Mouse (Mus musculus) regulatory T cell (primary cell): ENCODE data around the gene Fads1.

Source experiments
- in situ Hi-C: fragments of 300-600 bp; cut with MboI, MseI; formaldehyde crosslinking; loops from one replicate; pipeline ENCODE4 v1.15.1; 2025; ENCODE audit warnings: high pct_unique_total_duplicates

Fads1 gene

DNA sequence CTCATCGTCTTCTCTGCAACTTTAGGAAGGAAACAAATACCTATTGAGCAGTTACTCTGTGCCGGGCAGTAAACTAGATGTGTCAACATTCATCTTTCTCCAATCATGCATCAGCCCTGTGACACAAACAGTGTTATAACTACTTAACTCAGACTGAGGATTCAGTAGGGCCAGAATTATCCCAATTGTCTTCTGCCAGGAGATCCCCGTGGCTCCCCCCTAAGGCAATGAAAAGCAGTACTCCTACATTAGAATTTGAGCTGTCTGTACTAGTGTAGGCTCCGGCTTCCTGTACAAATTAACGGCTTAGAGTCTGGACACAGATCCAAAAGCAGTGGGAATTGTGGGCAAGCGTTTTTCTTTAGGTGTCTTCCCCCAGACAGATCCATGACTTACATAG is 22.4 kb downstream of the Fads1 start:
- in situ Hi-C loops = loop anchor here (5.0 kb wide), 1 partner anchor 103 kb away; the partner anchor contains the start of gene Fads2

DNA sequence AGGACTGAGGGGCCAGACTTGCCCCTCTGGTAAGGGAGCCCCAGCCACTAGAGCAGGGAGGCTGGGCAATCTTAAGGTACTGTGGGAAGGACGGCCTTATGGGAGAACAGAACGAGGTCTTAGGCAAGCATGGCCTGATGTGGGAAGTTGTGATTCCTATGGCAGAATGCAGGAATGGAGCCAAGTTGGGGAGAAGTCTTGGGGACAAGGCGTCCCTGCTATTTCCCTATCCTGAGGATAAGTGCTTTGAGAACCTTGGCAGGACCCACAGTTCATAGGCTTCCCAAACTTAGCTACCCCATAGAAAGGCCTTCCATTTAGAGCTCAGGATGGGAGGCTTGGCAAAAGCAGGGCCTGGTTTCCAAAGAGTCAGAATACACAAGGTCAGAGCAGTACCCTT is 26.2 kb downstream of the Fads1 start:
- in situ Hi-C loops = loop anchor here (5.0 kb wide), 1 partner anchor 107 kb away; the partner anchor contains the start of gene Fads2

DNA sequence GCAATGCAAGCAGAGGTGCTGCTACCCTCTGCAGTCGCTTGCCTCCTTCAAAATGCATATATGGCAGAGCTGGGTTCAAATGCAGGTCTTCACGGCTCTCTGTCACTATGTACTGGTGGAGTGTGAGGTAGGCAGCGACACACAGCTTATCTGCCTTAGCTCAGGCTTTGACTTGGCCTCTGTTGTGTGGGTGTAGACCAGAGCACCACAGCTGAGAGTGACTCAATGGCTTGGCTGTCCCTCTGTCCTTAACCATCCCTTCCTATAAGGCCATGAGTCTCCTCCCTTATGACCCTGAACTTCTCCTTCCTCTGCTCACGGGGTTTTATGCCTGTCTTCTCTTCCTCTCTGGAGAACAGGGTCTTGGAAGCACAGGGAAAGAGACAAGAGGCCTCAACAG is 28.2 kb downstream of the Fads1 start:
- in situ Hi-C loops = no loop called here

DNA sequence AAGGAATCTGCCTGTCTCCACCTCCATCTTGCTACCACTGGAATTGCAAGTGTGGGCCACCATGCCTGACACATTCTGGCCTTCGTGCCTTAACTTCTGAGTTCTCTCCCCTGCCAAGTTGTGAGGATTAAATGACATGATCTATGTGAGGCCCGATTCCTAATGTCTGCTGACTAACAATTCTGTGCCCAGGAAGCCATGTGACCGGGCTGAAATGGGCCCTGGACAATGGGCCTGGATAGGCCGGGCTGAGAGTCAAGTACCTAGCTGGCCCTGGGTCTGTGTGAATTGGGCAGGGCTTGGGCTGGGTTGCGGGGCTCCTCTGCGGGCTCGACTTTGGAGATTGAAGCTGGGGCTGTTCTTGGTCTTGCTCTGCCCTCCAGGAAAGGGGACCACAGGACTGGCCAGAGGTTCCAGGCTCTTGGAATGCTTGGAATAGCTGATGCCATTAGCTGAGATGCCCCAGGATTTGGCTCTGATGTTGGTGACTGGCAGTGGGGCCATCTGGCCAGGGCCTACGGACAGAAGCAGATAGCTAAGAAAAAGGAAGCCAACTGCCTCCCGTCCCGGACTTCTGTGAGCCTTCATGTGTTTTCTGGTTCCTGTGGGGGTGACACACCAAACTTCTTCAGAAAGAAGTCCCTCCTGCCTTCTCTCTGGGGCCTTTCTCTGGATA is 31.2 kb downstream of the Fads1 start:
- in situ Hi-C loops = no loop called here

DNA sequence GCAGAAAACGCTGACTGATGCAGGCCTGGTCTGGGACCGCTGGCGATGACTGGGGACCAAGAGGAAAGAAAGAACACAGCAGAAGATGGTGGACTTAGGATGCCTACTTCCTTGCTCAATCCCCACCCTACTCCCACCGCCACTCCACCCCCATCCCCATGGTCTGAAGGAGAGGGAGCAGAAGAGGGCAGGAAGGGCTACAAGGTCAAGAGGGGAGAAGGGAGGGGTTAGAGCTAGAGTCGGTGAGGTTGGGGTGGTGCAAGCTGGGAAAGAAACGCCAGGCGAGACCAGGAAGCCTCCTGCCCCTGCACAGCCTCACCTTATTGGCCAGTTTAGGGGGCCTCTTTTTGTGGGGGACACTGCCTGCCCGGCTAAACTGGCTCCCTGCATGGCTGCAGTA is 33.4 kb downstream of the Fads1 start:
- in situ Hi-C loops = no loop called here

DNA sequence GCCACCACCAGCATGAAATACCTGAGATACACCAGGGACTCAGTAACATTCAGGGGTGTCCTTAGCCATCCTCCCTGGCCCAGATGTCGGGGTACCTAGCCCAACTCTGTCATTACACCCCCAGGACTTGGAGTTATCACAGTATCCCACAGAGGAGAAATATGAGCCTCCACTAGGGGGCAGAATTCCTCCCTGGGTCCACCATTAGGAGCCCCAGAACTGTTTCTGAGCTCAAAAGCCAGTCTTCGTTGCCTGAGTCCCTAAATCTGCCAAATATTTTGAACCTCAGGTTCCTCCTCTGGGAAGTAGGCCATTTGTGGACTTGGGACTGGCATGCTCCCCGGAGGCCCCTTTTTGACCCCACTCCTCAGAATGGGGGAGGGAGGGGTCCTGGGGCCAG is 36.4 kb downstream of the Fads1 start:
- in situ Hi-C loops = no loop called here

DNA sequence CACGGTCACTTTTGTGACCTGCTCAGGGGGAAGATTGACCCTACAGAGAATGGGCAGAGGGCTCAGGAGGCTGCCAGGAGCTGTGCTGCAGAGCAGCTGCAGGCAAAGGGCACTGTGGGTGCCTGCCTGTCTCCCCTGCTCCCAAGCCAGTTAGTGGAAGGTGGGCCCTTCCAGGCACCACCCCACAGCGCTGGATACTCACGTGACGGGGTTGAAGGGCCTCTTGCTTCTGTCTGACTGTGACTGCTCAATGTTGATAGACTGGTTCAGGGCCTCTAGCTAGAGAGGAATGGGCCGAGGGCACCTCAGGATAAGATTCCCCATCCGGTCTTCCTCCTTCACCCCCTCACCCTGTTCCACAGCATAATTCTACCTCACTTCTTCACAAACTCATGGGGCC is 36.9 kb downstream of the Fads1 start:
- in situ Hi-C loops = no loop called here

DNA sequence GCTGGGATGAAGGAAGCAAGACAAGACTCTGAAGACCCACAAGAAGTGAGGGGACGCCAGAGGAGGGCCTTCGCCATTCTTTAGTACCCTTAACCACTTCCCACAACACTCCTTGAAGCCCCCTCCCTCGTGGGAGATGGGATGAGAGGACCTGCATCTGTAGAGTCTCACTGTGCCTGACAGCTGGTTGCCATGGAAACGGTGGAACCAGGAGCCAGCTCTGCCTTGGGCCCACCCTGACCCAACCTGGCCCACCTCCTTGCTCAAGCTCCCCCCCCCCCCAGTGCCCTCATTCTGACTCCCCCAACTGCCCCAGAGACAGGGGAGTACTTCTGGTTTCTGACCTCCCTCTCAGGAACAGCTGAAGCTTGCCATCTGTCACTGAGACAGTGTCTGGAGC is 38.9 kb downstream of the Fads1 start:
- in situ Hi-C loops = no loop called here

DNA sequence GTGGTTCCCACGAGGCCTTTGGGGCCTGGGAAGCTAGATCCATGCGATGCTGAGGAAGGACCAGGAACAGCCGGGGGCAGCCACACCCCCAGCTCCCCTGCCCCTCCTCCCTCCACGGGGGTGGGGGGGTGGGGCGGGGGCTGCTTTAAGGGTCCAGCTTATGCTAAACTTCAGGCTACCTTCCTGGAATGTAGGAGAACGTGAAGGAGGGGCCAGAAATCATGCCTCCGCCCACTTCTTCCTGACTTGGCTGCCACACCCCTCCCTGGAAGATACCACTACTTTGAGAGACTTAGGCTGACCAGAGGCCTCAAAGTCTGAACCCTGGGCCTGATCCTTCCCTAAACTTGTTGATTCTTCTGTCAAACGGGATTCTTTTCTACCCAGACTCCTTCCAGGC is 40.0 kb downstream of the Fads1 start:
- in situ Hi-C loops = no loop called here

DNA sequence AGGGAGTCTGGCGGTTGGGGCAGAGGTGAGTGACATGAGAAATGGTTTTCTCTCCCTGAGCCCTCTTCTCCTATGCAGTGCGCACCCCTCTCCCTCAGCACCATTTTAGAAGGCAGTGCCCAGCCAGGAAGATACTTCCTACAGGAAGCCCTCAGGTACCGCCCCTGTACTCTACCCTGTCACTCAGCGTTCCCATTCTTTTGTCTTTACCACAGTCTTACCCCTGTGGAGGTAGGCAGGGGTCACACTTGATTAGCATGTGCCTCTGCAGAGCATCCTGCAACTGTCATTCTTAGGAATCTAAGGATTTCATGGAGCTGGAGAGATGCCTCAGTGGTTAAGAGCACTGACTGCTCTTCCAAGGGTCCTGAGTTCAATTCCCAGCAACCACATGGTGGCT is 40.9 kb downstream of the Fads1 start:
- in situ Hi-C loops = no loop called here

DNA sequence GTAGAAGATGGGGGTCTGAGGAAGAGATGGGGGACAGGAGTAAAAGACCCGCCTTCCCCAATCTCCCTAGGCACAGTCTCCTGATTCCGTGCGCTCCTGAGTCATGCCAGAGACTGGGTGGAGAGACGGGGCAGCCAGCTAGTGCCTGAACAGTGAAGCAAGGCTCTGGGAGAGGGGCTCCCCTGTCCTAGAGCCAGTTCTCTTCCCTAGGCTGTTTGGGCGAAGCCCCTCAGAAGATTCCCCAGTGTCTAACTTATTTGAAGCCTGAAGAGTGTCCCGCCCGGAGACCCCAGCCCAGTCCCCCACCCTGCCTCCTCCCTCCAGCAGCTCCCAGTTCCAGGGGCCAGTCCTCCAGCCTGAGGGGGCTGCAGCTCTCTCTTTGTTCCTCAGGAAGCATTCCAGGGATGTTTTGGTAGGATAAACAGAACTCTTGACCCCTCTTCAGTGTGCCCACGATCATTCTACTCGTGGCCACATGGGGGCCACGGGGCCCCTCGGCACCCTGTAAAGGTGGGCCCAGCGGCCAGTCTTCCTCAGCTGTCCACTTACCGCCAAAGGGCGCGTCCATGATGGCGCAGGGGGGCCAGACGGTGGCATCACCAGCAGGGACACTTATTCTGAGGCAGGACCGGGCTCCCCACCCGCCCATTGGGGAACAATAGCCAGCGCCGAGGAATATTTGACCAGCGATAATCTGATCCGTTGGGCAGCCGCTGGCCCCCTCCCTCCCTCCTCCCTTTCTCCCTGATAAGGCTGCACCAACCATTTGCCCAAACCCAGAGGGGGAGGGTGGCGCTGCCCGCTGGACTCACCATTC is 42.2 kb downstream of the Fads1 start:
- in situ Hi-C loops = no loop called here

DNA sequence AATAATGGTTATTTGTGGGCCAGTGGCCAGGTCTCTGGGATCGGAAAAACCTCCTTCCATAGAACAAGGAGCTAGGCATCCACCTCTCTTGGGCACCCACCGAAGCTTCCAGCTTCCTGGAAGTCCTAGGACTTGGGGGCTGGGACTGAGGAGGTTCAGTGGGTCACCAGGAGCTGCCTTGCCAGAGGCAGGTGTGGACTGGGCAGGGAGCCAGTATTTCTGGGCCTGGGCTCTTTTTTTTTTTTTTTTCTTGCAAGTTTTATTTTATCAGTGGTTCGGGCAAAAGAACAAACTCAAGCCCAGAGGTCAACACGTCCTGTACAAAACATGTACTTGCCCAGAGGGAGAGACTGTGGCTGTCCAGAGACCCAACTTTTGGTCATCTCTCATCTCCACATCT is 43.1 kb downstream of the Fads1 start:
- in situ Hi-C loops = no loop called here

DNA sequence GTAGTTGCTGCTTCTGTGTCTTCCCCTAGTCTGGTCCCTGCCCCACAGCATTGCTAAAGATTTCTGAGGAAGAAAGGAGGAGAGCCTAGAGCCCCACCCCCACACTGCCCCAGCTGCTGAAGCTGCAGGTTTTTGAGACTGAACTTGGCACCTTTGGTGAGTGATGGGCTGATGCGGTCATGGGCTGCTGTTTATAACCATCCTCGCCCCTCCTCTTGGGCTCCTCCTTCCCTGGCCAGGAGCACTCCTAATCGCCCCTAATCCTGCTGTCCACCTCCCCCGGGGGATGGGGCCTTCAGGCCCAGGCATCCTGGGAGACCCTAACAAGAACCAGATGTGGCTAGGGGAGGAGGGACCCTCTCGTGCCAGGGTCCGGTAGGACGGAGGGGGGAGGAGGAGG is 48.3 kb downstream of the Fads1 start:
- in situ Hi-C loops = no loop called here

DNA sequence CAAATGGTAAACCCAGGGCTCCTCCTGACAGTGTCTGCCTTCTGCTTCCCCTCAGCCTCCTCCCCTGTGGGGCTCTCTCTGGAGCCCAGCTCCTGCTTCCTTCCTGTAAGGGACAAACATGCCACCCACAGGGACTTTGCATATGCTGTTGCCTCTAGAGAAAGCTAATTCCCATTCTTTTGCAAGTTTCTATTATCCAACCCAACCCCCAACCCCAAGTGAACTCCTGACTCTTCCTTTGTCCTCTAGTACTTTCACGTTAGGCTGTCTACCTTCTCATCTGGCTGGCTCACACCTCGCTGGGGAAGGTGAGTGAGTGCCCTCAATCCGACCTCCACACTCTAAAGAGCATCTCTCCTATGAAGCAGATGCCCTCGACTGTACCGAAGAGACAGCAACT is 49.2 kb downstream of the Fads1 start:
- in situ Hi-C loops = no loop called here

DNA sequence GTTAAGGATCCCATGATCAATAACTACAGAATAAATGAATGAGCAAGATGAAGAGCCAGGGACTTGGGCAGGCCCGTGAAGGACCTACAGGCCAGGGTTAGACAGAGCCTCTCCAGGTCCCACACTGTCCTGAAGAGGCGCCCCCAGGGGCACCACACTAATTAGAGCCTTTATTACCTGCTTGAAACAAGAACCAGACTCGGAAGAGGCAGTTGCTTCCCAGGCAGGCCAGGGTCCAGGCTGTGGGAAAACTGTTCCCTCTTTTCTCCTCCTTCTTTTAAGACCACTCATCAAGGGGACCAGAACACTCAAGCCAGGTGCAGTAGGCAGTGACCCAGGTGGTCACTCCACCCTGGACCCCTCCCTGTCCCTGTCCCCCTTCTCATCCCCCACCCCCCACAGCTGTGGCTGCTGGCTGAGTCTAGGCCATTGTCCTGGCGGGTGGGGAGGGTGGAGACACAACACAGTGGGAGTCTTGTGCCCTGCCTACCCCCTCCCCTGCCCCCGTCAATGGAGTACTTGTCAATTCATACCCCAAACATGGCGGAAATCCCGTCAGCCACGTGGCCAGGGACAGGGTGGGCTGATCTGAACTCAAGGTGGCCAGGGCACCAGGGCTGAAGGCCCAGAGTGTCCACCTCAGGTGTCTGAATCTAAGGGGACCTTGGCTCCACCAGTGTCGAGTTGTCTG is 49.8 kb downstream of the Fads1 start:
- in situ Hi-C loops = no loop called here

DNA sequence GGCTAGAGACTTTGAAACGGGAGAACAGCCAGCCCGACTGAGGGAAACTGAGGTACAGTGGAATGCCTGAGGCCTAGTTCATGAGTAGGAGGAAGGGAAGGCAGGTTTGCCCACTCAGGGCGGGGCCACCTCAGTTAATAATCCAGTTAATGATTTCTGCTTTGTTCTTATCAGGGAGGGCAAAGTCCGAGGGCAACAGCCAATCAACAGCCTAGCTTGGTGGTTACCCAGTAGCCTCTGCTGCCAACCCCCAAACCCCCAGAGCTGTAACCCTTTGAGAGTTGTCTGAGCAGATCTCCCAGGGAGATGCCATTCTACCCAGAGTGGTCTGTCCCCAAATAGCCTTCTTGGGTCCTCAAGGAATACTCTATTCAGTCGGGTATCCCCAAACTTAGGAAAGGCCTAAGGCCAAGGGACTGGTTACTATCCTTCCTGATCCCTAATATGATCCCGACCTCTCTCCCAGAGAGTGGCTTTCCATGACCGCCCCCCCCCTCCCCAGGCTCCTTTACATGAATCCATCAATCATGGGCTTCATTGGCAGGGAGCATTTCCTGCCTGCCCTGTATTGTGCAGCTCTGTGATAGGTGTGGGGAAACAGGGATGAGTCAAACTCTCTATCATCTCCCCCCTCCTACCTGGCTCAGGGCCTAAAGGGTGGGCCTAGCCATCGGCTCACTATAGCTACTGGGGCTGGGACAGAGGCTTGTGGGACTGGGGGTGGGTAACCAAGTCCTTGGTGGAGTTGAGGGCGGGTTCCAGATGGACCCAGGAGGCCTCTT is 53.3 kb downstream of the Fads1 start:
- in situ Hi-C loops = no loop called here

DNA sequence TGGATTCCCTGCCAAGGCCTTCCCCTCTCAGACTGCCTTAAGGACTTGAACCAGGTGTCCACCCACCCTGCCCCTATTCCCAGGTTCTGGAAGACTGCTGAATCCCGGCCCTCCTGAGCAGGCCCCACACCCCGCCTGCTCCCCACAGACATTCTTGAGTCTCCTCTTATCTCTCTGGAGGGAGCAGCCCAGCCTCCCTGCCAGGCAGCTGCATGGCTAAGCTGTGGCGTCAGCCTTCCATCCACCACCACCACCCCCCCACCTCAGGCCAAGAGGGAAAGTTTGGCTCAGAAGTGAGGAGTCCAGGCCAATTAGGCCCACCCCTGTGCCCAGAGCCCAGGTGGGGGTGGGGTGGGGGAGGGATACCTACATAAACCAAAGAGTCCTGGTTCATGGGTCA is 55.8 kb downstream of the Fads1 start:
- in situ Hi-C loops = no loop called here

DNA sequence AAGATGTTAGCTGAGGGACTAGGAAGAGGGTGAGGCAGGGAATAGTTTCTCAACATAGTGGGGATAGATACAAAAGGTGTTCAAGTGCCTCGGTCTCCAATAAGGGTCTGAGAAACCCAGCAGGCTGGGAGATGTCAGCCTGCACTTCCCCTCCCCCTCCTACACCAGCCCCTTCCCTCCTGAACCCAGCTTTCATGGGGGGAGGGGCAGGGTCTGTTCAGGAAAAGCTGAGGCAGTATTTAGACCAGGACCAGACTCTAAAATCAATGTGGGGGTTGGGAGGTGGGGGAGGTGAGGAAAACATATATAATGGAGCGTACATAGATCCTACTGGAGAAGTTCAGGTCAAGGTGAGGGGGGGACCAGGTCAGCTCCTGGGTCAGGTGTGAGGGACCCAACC is 56.7 kb downstream of the Fads1 start:
- in situ Hi-C loops = no loop called here

DNA sequence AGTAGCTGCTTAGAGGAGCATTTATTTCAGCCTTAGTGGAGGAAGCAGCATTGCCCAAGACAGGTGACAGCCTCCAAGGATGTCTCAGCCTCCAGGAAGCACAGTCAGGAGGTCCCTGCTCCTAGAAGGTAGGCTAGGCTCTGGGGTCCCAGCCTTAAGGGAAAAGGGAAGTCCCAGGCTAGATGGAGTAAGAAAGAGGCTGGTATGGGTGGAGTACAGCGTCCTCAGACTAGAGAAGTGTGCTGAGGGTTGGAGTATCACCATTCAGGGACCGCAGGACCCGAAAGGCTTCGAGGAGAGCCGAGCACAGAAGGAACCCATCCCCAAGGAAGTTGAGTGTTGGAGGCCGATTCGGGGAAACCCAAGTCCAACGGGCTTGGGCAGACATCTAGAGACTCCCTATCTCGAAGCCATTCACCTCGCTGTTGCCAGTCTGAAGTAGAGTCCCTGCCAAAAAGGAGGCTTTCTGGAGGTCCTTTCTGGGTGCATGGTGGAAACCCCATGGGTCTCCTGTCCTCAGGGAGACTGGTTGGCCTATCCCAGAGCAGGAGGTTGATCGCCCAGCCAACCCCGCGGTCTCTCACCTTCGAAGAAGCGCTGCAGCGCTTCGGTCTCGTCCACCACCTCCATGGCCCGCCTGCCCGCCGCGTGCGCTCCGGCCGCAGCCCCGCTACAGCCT is 57.4 kb downstream of the Fads1 start:
- in situ Hi-C loops = no loop called here

DNA sequence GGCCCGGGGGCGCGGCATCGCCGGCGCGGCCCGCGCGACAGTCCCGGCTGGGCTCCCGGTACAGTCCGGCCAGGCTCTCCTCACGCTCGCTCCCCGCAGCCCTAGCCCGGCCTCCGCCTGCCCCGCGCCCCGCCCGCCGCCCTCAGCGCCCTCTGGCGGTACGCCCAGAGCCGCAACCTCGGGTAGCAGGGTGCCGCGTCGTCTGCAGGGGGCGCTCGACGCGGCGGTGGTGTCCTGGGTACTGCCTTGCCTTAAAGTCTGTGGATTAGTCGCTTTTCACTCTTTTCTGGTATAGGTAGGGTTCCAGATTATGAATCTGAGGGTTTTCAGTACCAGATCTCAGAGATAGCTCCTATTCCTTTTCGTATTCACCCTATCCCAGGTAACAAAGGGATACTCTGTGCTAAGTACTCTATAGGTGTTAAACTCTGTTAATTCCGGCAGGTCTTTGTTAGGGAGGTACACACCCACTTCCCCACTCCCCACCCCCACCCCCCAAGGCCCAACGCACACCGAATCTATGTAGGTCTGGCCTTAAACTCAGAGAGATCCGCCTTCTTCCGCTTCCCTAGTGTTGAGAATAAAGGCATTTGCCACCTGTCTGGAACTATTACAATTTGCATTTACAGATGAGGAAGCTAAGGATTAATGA is 58.1 kb downstream of the Fads1 start, which contains the start of gene Myrf:
Gene Myrf (minus strand): TSS at position 95 of the 652 bp plus-strand sequence.
- in situ Hi-C loops = no loop called here

DNA sequence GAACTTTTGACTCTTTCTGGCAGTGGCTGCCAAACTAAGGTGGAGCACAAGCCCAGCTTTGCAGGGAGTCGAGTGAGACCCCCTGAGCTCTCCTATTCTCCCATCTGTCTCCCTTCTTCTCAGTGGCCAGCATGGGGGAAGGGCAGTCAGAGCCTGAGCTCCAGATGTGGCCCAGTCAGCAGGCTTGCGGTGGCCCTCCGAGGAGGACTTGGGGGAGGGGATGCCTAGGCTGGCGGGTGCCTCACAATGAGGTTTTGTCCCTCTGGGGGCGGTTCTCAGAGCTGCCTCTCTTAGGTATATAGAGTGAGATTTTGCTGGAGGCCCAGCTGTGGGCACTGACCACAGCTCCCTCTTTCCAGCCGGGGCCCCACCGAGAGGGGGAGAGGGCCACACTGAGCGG is 60.2 kb downstream of the Fads1 start:
- in situ Hi-C loops = no loop called here
